Mouse (Mus musculus) megakaryocyte, embryonic 14.5 days (primary cell): ENCODE measurements around the gene Cd320.
"Not testable (repeated sequence)": the region's sequence is repeated elsewhere in the genome, so short reads cannot be mapped to it uniquely, and the experiment has no call there.

Experiments used
- FLI1 ChIP-seq: IDR thresholded peaks from 2 replicates; pipeline ENCODE4 v1.6.1; 2012; ENCODE audit warnings: low read length, inconsistent platforms, mixed read lengths
- GATA1 ChIP-seq: IDR thresholded peaks from 3 replicates; pipeline ENCODE4 v1.6.1; 2012; ENCODE audit warnings: mixed read lengths, low read length, inconsistent platforms, borderline replicate concordance

DNA sequence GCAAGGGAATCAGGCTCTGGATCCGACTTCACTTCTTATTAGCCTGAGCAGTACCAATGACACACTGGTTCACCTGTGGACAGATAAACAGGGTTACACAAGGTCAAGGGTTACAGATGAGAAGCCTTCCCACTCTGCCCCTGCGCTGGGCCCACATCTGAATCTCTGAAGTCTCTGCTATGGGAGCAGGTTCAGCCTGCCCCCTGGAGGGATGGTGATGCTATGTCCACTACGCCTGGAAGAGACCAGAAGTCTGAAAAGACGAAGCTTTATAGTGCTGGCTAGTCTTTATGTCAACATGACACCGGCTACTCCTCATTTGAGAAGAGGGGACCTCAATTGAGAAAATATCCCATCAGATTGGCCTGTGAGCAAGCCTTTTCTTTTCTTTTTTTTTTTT, 32.9 kb downstream of the Cd320 start:
- TF ChIP-seq GATA1, FLI1: not testable (repeated sequence)
